Mouse (Mus musculus) frontal cortex, postnatal 36 days (tissue): ENCODE measurements at regions not wholly inside any gene's neighbourhood (a gene's known extent, or its start where the extent isn't known, plus 50 kb on each side); places are given as distances from the start of the nearest gene placed in this dataset.
"Not testable (repeated sequence)": the region's sequence is repeated elsewhere in the genome, so short reads cannot be mapped to it uniquely, and the experiment has no call there.

Experiments used
- DNase-seq, 2 experiments: peaks; one replicate each; pipeline ENCODE4 v3.0.0; 2022; ENCODE audit warnings: low spot score in 2 of 2

DNA sequence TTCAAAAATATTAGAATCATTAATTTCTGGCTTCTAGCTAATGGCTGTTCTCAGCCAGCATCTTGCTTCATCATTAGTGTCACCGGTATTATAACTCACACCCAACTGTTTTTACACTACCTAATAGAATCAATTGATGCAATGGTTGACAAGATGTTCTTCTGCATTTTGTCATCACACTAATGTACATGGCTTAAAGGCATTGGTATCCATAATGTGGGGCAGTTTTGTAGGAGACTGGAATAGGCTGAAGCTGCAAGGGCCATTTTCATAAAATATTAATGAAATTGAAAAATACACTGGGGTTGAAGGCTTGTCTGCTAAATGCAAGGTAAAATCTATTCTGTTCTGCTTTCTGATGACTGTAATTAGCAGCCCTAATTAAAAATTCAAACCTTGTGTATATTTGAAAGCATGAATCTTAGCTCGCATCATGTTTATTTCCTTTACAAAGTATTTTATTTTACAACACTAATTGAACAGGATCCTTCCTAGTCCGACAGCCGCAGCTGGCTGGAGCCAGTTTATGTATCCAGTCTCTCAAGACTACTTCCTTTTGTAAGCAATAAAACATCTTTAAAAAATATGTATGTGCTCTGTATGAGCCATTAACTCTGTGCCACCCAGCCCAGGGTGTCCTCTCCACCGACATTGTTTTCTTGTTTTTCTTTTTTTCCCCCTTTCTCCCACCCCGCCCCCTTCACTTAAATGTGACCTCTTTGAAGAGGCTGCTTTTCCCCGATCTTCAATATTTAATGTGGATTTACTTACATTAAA is 259.6 kb downstream of the Pou4f1 start:
- no peak for DNase-seq

DNA sequence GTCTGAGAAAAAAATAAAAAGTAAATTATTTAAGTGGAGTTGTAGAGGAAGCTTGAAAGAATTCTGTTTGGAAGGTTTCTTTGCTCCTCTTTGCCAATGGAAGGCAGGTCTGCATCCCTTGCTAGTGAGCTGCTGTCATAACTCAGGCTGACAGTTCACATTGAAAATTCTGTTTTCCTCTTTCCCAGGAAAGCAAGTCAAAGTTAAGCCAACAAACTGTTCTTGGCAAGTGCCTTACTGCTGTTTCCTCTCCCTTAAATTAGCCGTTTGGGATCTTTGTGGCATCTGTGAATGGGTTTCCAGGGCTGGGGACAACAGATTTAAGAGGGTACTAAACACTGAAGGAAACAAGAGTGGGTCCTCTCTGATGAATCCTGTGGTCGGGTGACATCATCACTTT is 261.2 kb downstream of the Pou4f1 start:
- DNase-seq = no peak

DNA sequence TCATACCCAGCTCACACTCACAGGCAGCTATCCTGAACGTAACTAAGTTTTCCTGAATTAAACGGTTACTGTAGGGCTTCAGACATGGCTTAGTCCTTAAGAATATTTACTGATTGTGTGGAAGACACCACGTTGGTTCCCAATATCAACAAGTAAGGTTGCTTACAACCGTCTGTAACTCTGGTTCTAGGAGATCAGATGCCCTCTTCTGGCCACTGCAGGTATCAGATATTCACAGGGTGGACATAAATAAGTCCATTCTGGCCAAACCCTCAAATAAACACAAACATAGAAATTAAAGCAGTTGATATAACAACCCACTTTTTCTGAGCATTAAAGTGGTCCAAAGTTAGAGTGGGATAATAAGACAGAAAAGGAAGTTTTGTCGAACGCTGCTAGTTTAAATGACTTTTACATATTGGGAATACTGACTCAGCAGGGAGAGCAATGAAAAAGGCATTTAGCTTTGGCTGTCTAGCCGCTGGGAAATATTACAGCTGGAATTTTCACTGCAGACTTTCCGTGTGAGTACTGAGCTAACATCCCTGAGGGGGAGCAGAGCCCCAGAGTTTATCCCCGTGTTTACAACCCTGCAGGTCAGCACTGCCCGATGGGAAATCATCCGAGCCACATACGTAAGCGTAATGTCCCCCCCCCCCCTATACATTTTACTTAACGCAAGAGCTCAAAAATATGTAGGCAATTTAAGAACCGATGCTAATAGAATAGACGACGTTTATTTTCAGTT is 264.4 kb downstream of the Pou4f1 start:
- no peak for DNase-seq

DNA sequence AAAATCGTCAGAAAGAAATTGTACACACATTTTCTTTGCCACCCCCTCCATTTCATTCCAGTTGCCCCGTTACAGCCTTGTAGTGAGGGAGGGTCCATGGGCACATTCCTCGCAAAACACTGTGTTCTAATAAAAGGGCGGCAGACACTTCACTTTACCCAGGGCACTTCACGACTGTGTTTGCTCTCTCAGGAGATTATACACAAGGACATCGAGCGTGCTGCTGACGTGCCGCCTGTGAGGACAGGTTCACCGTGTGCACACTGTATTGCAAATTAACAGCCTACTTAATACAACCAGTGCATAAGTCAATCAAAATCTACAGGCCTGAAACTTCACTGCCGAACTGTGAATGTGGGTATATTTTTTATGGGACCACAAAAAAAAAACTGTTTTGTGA is 274.6 kb downstream of the Pou4f1 start:
- no peak for DNase-seq

DNA sequence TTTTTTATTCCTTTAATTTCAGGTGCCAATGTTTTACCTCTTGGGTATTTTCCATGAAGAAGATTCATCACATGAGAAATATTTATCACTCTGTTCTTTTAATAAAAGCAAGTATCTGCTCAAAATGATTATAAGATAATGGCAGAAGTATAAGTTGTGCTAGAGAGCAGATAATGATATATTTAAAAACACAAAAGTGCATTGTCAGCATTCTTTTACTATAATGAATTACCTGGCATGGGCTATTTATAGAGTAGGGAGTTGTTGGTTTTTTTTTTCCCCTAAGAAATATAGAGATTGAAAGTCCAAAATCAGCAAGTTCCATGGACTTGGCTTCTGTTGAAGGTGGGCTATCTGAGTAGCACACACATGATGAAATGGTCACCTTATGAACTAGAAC is 292.7 kb downstream of the Pou4f1 start:
- no peak for DNase-seq

DNA sequence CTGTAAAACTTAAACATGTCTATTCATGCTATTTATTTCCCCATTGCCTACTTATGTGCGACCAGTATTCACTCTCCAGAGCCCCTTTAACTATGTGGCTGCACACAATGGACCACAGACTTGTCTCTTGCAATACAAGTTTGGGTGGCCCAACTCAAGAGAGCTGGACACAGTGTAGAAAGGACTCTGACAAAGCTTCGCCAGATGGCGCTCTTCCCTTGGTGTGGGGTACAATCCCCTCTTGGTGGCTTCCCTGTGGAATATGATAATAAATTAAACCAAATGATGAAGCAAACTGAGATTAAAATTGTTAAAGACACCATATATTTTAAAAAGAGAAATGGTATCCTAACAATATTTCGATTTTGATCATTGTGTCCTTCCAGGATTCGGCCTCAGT is 302.6 kb upstream of the Ednrb start:
- no peak for DNase-seq

DNA sequence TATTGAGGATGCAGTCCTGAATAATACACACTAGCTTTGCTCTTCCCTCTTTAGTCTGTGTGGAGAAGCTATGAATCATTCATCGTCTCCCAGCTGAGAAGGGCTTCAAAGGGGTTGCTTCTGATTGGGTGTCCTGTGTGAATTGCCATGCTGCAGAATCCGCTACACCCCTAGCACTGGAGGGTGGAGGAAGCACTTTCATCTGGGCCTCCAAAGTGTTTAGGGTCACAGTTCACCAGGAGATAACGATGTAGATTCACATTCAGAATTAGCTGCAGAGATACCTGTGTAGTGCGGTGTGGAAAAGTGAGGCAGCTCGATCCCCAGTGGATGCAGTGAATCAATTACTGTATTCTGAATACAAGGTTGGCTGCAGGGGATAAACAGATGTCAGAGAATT is 301.2 kb upstream of the Ednrb start:
- no peak for DNase-seq

DNA sequence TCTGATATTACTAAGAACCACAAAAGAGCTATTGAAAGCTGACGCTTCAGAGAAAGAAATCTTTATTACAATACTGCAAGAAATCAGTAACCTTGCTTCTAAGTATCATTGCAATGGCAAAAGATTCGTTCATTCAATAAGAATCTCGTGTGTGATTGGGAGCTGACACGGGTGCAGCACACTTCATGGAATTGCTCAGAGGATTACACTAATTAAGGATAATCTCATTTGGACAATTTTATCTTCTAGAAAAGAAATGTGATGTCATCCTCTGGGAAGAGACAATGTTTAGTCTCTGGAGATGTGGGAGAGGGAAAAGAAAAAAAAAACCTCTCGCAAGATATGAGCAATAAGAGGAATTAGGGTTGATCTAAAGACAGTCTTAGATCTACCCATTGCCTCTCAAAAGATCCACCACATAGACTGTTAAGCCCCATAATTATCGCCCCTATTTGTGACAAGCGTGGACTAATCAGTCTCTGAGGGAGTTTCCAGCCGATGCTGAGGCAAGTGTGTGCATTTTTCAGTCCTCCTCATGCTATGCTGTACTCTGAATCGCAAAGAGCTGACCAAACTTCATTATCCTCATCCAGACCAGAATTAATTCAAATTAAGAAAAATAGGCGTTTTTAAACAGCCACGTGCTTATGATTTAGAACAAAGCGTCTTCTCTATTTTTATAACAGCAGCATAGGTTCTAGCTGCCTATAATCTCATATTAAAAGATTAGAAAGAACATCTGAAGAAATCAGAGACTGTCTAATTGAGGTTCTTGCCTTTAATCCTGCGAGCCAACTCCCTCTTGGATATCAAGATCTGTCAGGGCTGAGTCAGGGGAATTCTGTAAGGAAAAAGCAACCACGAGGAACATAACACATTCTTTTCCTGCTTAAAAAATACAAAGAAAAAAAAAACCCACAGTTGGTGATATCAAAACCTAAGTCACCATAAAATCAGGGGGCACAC is 271.1 kb upstream of the Ednrb start:
- no peak for DNase-seq

DNA sequence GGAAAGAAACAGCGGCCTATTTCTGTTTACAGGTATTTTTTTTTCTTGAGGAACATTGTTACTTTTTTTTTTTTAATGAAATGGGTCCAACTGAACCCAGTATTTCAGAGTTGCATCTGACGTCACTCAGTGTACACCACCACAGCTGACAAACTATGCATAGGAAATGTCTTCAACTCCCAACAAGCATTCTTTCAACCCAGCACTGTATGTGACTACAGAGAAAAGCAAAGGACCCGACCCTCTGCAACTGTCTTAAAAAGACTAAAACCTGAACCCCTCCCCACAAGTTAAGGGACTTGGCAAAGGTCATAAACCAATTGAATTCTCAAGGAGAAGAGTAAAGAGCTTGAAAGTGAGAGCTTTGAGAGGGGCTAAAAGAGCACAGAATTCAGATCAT is 270.0 kb upstream of the Ednrb start:
- DNase-seq = no peak

DNA sequence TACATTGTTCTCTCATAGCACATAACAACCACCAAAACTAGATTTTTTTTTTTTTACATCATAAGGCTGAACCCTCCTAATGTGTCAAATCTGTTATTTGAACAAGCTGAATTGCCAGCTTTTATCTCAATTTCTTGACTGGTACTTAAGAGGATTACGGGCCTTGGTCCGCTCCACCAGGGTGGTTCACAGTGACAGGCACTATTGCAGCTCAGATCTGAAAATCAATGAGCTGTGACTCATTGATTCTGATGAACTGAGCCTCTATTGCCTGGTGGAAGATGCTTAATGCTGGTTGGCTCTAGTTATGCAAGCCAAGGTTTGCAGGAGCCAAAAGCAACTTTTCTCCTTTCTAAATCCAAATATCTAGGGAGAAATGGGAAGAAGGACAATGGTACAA is 269.2 kb upstream of the Ednrb start:
- DNase-seq = no peak

DNA sequence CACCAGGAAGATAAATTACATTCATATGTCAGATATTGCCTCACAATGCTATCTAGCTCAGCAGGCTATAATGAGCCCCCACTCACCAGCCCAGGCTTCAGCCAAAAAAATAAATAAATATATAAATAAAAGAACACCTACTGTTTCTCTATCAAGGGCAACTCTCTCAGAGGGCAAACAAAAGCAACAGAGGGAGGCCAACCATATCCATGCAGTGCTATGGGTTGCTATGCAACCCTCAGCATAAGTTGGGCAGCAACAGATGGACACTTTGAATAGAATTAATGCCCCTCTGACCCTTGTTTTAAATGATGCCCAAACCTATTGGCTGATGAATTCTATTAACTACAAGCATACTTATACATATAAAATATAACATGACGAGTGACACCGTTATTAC is 242.2 kb upstream of the Ednrb start:
- DNase-seq = no peak

DNA sequence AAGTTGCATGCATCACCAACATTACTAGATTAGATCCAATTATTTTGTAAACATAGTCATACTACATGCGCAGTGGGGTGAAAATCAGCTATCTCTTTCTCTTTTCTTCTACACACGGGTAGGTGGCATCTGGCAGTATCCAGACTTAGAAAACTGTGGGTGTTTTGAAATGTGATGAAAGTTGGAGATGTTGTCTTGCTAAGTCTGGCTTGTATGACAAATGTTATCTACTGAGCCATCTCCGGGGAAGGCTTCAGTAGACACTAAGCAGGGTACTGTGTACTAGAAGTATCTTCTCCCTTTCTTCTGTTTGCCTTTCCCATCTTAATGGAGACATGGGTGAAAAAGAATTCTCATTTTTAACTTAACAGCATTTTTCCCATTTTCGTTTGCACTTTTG is 220.0 kb upstream of the Ednrb start:
- not testable (repeated sequence) for DNase-seq

DNA sequence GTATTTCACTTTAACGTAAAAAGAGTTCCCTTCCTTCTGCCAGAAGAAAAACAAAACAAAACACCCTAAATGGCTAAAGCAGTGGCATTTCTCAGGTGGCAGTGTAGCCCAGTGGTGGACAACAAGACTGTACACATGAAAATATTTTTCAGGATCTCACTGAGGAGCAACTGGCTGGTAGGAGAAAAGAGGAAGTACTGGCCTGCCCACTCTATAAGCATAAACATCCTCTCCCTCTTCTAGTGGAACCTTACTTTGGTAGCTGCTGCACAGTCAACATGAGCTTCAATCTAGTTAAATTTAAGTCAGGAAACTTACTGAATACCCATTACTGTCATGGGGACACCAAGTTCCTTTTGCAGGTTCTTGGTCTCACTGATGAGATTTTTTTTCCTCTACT is 209.5 kb upstream of the Ednrb start:
- no peak for DNase-seq

DNA sequence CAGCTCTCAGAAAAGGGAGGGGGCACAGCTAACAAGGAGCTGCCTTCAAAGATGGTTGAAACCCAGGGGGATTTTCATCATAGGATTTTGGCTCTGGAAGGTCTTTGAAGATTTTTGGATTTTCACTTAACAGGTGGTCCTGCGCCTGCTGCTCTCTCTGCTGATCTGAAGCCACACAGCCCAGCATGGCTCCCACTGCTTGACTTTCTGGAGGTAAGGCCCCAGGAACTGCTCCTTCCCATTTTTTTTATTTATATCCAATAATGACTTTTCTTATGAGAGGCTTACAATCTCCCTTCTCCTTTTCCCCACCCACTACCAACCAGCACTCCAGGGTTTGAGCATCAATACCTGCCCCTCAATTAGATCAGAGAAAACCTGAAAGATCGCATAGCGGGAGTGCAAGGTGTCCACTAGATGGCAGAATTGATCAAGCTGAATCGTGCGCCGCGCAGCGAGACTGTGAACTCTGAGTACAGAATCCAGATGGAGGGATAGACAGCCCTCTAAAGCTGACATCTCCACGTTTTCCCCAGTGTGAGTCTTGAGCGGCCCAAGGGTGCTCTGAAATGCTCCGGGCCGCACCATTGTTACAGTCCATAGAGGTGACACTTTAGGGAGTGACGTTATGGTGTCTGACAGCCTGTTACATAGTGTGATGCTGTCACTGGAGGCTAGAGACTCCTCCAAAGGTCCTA is 194.6 kb upstream of the Ednrb start:
- DNase-seq = peak; percentile 58 to 75

DNA sequence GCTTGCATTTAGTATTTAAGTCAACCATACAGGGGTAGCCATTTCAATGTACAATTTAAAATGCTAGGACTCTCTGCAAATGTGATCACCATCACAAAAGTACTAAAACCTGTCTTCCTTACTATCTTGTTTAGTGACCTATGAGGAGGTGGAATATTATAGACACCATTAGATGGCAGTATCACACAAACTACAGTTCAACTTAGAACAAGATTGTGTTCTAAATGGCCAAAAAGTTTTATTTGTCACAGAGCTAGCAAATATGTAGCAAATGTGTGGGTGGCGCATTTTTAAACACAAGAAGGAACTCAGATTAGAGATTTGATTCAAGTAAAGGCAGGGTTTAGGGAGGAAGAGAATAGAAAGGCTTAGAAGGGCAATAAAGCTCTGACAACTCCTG is 189.4 kb upstream of the Ednrb start:
- no peak for DNase-seq

DNA sequence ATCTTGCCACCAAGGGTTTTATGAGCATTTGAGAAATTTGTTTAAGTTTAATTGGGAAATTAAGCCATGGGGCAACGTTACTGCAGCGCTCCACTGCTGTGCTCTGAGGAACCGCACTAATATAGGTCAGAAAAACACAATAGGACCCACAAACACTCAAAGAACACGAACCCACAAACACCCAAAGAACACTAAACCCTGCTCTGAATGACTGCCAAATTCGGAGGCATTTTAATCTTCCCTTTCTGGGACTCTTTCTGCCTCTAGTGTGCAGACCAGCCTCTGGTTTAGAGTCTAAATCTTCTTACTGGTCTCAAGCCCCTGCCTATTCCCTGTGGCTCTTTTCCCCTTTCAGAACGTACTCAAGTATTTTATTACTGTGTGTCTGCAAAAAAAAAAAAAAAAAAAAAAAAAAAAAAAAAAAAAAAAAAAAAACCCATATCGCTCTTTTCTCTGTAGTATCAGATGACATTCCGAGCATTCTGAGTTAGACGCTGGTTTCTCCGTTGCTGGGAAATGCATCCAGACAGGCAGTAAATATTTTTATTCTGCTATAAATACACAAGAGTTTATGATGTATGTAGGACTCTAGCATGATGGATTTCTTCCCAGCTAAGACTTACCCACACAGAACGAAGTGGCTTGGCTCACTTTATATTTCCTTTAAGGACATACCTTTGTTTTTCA is 186.7 kb upstream of the Ednrb start:
- DNase-seq = no peak

DNA sequence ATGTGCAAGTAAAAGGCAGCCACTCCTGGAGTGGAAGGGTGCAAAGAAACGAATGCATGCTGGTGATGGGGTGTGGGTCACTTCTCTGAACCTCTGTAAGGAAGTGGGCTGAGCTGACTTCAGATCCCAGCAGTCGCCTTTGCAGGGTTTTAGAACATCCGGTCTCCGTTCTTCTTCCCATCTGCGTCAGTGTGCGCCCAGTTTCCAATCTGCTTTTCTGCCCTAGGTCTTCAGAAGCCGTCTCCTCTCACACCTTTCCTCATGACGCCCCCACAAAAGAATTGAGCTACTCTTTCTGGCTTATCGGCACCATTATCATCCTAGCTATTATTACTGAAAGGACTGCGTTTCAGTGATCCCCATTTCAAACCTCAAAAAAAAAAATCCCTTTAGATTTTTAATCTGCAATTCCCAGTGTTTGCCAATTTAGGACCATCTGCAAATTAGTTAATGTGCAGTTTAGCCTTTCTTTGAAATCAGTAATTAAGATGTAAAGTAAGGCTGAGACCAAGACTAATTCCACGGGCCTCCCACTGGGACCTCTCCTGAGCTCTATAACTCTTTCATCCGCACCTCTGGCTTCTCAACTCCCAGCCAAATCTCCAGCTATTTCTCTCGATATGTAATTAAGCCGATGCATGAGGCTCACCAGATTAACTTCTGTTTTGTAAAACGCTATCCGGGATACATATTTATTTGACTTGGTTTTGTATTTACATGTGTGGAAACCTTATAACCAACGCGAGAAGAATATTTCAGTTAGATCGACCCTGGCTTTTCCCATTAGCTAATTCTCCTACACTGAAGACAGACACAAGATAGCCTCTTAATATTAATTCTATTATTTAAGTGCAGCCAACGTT is 185.7 kb upstream of the Ednrb start:
- no peak for DNase-seq

DNA sequence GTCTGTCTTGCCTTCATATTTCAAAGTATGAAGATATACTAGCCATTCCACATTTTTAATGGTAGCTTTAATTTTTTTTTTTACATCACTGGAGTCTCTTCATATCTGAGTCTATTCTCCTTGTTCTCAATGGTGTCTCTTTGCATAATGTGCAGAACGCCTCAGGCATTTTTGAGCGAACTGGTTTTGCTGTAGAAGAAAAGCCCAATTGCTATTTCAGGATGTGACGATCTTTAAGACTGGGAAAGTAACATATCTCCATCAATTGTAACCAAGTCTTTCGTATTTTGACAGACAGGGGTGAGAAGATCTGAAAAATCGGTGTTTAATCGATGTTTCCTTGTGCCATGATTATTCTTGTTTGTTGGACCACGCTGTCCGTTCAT is 183.7 kb upstream of the Ednrb start:
- no peak for DNase-seq

DNA sequence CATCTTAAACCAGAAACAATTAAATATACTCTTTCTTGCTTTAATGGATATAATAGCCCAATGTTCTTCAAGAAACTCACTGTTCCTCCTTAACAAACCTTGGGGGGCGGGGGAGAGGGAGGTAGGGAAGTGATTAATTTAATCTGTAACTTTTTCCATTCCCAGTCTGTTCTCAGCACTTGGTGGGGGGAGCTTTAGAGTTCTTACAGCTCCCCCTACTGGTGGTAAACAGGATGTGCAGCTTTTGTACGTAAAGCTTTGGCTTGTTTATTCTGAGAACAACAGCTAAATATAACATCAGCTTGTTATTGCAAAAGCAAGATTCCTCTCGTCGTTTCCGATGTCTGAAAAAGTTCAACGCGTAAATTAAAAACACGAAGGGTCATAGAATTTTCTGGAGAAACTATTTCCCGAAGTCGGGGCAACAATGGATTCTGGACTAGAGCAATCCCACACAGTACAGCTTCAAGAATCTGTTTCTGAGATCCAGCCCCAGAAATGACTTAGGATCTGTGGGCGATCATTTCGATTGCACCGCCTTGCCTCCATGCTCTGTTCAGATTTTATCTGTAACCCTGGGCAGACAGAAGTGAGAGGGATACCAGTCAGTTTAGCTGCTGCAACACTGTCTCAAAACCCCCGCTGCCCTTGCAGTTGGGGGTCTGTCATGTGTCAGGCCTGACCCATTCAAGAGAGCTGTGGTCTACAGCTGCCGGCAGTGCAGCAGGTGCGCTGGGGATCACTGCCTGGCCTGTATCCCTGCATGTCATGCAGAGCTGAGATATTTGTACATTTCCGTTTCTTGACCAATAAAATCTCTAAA is 183.1 kb upstream of the Ednrb start:
- peak; percentile 17 to 58 for DNase-seq
